Comparison of ENCODE assay signal across 31 mouse cellular contexts in the genomic region with DNA sequence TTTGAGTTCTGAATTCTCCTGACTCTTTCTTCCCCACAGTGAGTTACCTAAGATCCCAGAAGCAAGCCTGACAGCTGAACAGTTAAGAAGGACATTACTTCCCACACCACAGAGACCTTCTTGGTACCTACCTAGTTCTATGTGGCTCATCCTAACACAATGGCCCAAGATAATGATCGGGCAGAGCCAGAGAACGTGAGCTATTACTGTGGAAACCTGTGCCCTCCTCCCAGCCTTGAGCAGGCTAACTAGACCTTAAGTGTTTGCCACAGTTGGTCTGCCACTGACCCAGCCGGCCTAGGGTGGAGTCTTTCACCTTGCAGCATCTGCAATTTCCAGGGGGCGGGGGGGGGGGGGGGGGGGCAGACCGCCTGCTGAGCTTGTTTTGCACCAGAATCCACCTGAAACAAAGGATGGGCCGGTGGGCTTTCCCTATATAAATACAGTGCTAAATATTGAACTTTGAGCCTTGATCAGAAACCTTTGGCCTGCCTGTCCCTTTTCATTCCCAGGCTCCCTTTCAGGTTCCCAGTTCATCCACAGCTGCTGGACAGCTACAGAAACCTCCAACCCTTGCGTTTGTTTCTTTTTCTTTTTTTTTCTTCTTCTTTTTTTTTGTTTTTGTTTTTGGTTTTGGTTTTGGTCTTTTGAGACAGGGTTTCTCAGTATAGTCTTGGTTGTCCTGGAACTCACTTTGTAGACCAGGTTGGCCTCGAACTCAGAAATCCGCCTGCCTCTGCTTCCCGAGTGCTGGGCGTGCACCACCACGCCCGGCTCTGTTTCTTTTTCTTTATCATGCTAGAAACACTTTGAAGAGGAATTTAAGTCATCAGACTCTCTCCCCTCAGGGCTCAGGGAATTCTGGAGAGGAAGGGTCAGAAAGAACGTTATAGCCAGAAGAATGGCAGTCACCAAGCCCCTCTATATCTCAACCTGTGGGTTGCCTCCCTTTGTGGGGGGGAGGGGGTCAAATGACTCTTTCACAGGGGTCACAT. TPM values are rescaled to one million over a fixed set of nuclear protein-coding genes. Genes with fewer than 3 reads are reported as not detected.
DNase-seq lines count a peak whose midpoint lies in the region; TF ChIP-seq lines count a peak whose summit lies in the region.
"Had no signal": no experiment of that assay in that cellular context is flagged by ENCODE, and none has a peak within 500 bp of the region (broad histone marks: within the 10 kb centered on the region; RNA-seq: fewer than 3 reads in every experiment).

No protein-coding gene starts in this region.

- peak; percentile 54; the same call in 1 of the 2 replicates for TF ChIP-seq EP300 in ES-Bruce4 (IDR thresholded peaks at IDR 0.05; ENCODE audit: insufficient read depth, low read depth, low read length)

- H3K36me3 ChIP-seq in ES-Bruce4 (ENCODE audit: control insufficient read depth, insufficient read depth, low read length, poor library complexity, severe bottlenecking) (peaks cover 3% of the 10 kb centered on the region; the same call in 1 of the 2 replicates), ES-E14 (ENCODE audit: control insufficient read depth, insufficient read depth, low read length, poor library complexity, severe bottlenecking) (no peaks in the 10 kb centered on the region)
- H3K36me3 ChIP-seq: embryonic facial prominence, embryonic 13.5 days; embryonic facial prominence, embryonic 15.5 days; forebrain, embryonic 10.5 days; forebrain, embryonic 12.5 days had no signal

- H3K4me1 ChIP-seq in ES-Bruce4 (ENCODE audit: control insufficient read depth, insufficient read depth, low read length) (no peaks in the 10 kb centered on the region), ES-E14 (ENCODE audit: control insufficient read depth in 2 of 2, insufficient read depth in 2 of 2, low read length in 2 of 2, poor library complexity in 1 of 2) (no peaks in the 10 kb centered on the region)
- H3K4me1 ChIP-seq: embryonic facial prominence, embryonic 13.5 days; embryonic facial prominence, embryonic 15.5 days; forebrain, embryonic 10.5 days; forebrain, embryonic 12.5 days had no signal

- H3K9ac ChIP-seq in ES-Bruce4 (ENCODE audit: low read depth, poor library complexity, severe bottlenecking) (no peak overlapping the region), ES-E14 (ENCODE audit: insufficient read depth, low read depth, low read length, poor library complexity, severe bottlenecking) (no peak overlapping the region)
- H3K9ac ChIP-seq: embryonic facial prominence, embryonic 13.5 days; embryonic facial prominence, embryonic 15.5 days; forebrain, embryonic 12.5 days had no signal

- H3K9me3 ChIP-seq in ES-Bruce4 (replicated peaks; ENCODE audit: control insufficient read depth, insufficient read depth, low read length, poor library complexity, severe bottlenecking) (peaks cover 48% of the 10 kb centered on the region), ES-E14 (ENCODE audit: control insufficient read depth, insufficient read depth, low read depth, low read length) (peaks cover 11% of the 10 kb centered on the region)
- H3K9me3 ChIP-seq: embryonic facial prominence, embryonic 15.5 days; forebrain, embryonic 12.5 days had no signal

- no peak overlapping the region for H3K4me3 ChIP-seq in ES-Bruce4 (ENCODE audit: low read depth, low read length)
- no peak overlapping the region for H3K4me3 ChIP-seq in ES-E14 (ENCODE audit: insufficient read depth in 1 of 2, low read depth in 1 of 2, low read length in 2 of 2, poor library complexity in 1 of 2, severe bottlenecking in 1 of 2)
- H3K4me3 ChIP-seq: embryonic facial prominence, embryonic 13.5 days; embryonic facial prominence, embryonic 15.5 days; erythroblast, embryonic 14.5 days; forebrain, embryonic 10.5 days; forebrain, embryonic 12.5 days had no signal

- H3K27ac ChIP-seq in ES-Bruce4 (ENCODE audit: insufficient read depth, low read length) (peak overlapping the region; percentile 89), ES-E14 (ENCODE audit: insufficient read depth, low read depth, low read length, poor library complexity, severe bottlenecking) (peak overlapping the region; percentile 58; the same call in 1 of the 2 replicates)
- H3K27ac ChIP-seq: embryonic facial prominence, embryonic 13.5 days; embryonic facial prominence, embryonic 15.5 days; forebrain, embryonic 10.5 days; forebrain, embryonic 12.5 days had no signal

- TF ChIP-seq POLR2A in ES-Bruce4 (IDR thresholded peaks at IDR 0.05; ENCODE audit: insufficient read depth, low read length), result no peak

- in situ Hi-C loops in ES-E14 (cut with MboI; ENCODE audit: low sequenced_read_pairs in 2 of 2, unreplicated experiment in 2 of 2), result no loop called here

- H3K27me3 ChIP-seq in ES-Bruce4 (ENCODE audit: control insufficient read depth, insufficient read depth, low read length, poor library complexity, severe bottlenecking), result no peaks in the 10 kb centered on the region
- H3K27me3 ChIP-seq: CH12.LX; embryonic facial prominence, embryonic 13.5 days; embryonic facial prominence, embryonic 15.5 days; forebrain, embryonic 12.5 days had no signal

- no peak for TF ChIP-seq CTCF in ES-Bruce4 (IDR thresholded peaks at IDR 0.05; ENCODE audit: low read depth, low read length)

- DNase-seq in ES-E14 (ENCODE audit: low read depth, low spot score), result no peak
- peak; percentile 72 for DNase-seq in ZHBTc4 (ENCODE audit: low read depth, low spot score)
- no peak for DNase-seq in lung, adult 18-20 months
- no peak for DNase-seq in right cerebral cortex, postnatal 10 days (ENCODE audit: low spot score in 2 of 2)
- DNase-seq: adrenal gland, adult 2 months; adrenal gland, postnatal 10 days; adrenal gland, postnatal 25 days; B cell, adult 2 months; cerebellum, adult 11 months; cerebellum, adult 18-20 months; cerebellum, adult 8-10 months; cerebellum, adult 9-11 months; cerebellum, postnatal 14 days; cerebellum, postnatal 36 days; embryo, embryonic 11 days had no signal

TF ChIP-seq in ES-E14, 5 proteins besides CTCF, POLR2A, EP300 and RAD21:
- TF ChIP-seq ZNF384 (IDR thresholded peaks at IDR 0.05; ENCODE audit: low read depth, low read length) (no peak), ZC3H11A (IDR thresholded peaks at IDR 0.05; ENCODE audit: borderline replicate concordance, low read depth, low read length) (no peak), HCFC1 (IDR thresholded peaks at IDR 0.05; ENCODE audit: borderline replicate concordance, insufficient read depth, low read length) (no peak), MAFK (IDR thresholded peaks at IDR 0.05; ENCODE audit: insufficient read depth, low read depth, low read length) (no peak), CHD2 (IDR thresholded peaks at IDR 0.05; ENCODE audit: low read depth, low read length) (no peak)

RNA-seq across cellular contexts. Expression of gene Msh6, which starts 11.5 kb away (rescaled TPM):
- polyA plus RNA-seq in ES-Bruce4 (2011; ENCODE audit: insufficient read depth, insufficient read length, low read depth, missing spikeins), result 421 and 452 TPM in 2 replicates
- 215 and 247 TPM in 2 replicates for total RNA-seq in ES-E14 (2012; rRNA removed)

RNA-seq across cellular contexts. Expression of gene Rpl36-ps4, which starts 42.6 kb away (rescaled TPM):
- polyA plus RNA-seq in ES-Bruce4 (2011; ENCODE audit: insufficient read depth, insufficient read length, low read depth, missing spikeins), result not detected in 2 replicates
- not detected in 2 replicates for total RNA-seq in ES-E14 (2012; rRNA removed)
- total RNA-seq: adrenal gland, adult 2 months; adrenal gland, postnatal 10 days; adrenal gland, postnatal 25 days; adrenal gland, postnatal 4 days; CH12.LX; common myeloid progenitor, adult 5-6 weeks; MEL had no signal
- polyA plus RNA-seq: adrenal gland, adult 2 months; brain, embryonic 14.5 days; CD4-positive, CD25-positive, alpha-beta regulatory T cell, adult 4 months; embryonic facial prominence, embryonic 11.5 days; embryonic facial prominence, embryonic 13.5 days; embryonic facial prominence, embryonic 15.5 days; erythroblast, embryonic 14.5 days; forebrain, embryonic 10.5 days; forebrain, embryonic 12.5 days; forebrain, embryonic 14.5 days; forebrain, embryonic 16.5 days; frontal cortex, adult 2 months had no signal
